Mouse (Mus musculus): Measurements from ENCODE around the gene Rasip1. TPM values are rescaled to one million over a fixed set of nuclear protein-coding genes. Genes with fewer than 3 reads are reported as not detected.

Rasip1 gene
- polyA plus RNA-seq, 1 experiment = not detected

- no peaks in the 10 kb centered on the region for H3K36me3 ChIP-seq (ENCODE audit: control insufficient read depth, insufficient read depth)
- no peak for TF ChIP-seq MYOG (IDR thresholded peaks at IDR 0.05; ENCODE audit: control insufficient read depth, extremely low read depth, insufficient read length)
- H3K27me3 ChIP-seq (ENCODE audit: control insufficient read depth, insufficient read depth, insufficient read length) = no peaks in the 10 kb centered on the region
- no peak within 1 kb of the TSS for H3ac ChIP-seq (ENCODE audit: control insufficient read depth, insufficient read length, low read depth)
- H3K79me2 ChIP-seq (ENCODE audit: control insufficient read depth, insufficient read depth) = no peaks in the 10 kb centered on the region
- no peaks in the 10 kb centered on the region for H3K79me3 ChIP-seq (ENCODE audit: low read depth)
- H3K4me3 ChIP-seq (ENCODE audit: insufficient read depth, poor library complexity, severe bottlenecking) = no peak within 1 kb of the TSS
Observed at GRCm38 (mm10) chr7:45617042-45617695, 10.1 kb upstream of the Rasip1 start, which contains the start of gene Fut1. Fut1 (plus strand) TSS chr7:45617289.

GRCm38 (mm10) chr7:45618316-45618715, 9.0 kb upstream of the Rasip1 start:
- Histone ChIP-seq H3ac (ENCODE audit: control insufficient read depth, insufficient read length, low read depth) (no peak overlapping the region), H3K36me3 (ENCODE audit: control insufficient read depth, insufficient read depth) (no peaks in the 10 kb centered on the region), H3K79me3 (ENCODE audit: low read depth) (no peaks in the 10 kb centered on the region), H3K27me3 (ENCODE audit: control insufficient read depth, insufficient read depth, insufficient read length) (no peaks in the 10 kb centered on the region), H3K79me2 (ENCODE audit: control insufficient read depth, insufficient read depth) (no peaks in the 10 kb centered on the region), H3K4me3 (ENCODE audit: insufficient read depth, poor library complexity, severe bottlenecking) (no peak overlapping the region)
- TF ChIP-seq CTCF (IDR thresholded peaks at IDR 0.05; ENCODE audit: control insufficient read depth, insufficient read depth, insufficient read length) (no peak), MYOG (IDR thresholded peaks at IDR 0.05; ENCODE audit: control insufficient read depth, extremely low read depth, insufficient read length) (no peak), MYOD1 (IDR thresholded peaks at IDR 0.05; ENCODE audit: control insufficient read depth, insufficient read length, low read depth) (no peak), USF1 (IDR thresholded peaks at IDR 0.05; ENCODE audit: low read depth) (no peak), FOSL1 (IDR thresholded peaks at IDR 0.05; ENCODE audit: insufficient read depth, low read length, poor library complexity, severe bottlenecking) (no peak), MAX (IDR thresholded peaks at IDR 0.05) (no peak), CEBPB (IDR thresholded peaks at IDR 0.05; ENCODE audit: low read depth) (no peak)

GRCm38 (mm10) chr7:45619592-45619991, 7.7 kb upstream of the Rasip1 start:
- H3K4me3 ChIP-seq (ENCODE audit: insufficient read depth, poor library complexity, severe bottlenecking) = no peak overlapping the region
- H3K36me3 ChIP-seq (ENCODE audit: control insufficient read depth, insufficient read depth) = no peaks in the 10 kb centered on the region
- no peaks in the 10 kb centered on the region for H3K79me2 ChIP-seq (ENCODE audit: control insufficient read depth, insufficient read depth)
- H3ac ChIP-seq (ENCODE audit: control insufficient read depth, insufficient read length, low read depth) = no peak overlapping the region
- H3K27me3 ChIP-seq (ENCODE audit: control insufficient read depth, insufficient read depth, insufficient read length) = peaks cover 4% of the 10 kb centered on the region
- H3K79me3 ChIP-seq (ENCODE audit: low read depth) = no peaks in the 10 kb centered on the region
- TF ChIP-seq USF1 (IDR thresholded peaks at IDR 0.05; ENCODE audit: low read depth) = no peak
- TF ChIP-seq MYOG (IDR thresholded peaks at IDR 0.05; ENCODE audit: control insufficient read depth, extremely low read depth, insufficient read length) = no peak
- TF ChIP-seq CEBPB (IDR thresholded peaks at IDR 0.05; ENCODE audit: low read depth) = no peak
- no peak for TF ChIP-seq MYOD1 (IDR thresholded peaks at IDR 0.05; ENCODE audit: control insufficient read depth, insufficient read length, low read depth)
- no peak for TF ChIP-seq FOSL1 (IDR thresholded peaks at IDR 0.05; ENCODE audit: insufficient read depth, low read length, poor library complexity, severe bottlenecking)
- TF ChIP-seq CTCF (IDR thresholded peaks at IDR 0.05; ENCODE audit: control insufficient read depth, insufficient read depth, insufficient read length) = no peak
- no peak for TF ChIP-seq MAX (IDR thresholded peaks at IDR 0.05)

GRCm38 (mm10) chr7:45621443-45621842, 5.8 kb upstream of the Rasip1 start, which contains the start of gene Izumo1:
Izumo1 (plus strand) TSS chr7:45621811.
- Histone ChIP-seq H3ac (ENCODE audit: control insufficient read depth, insufficient read length, low read depth) (no peak within 1 kb of the TSS), H3K4me3 (ENCODE audit: insufficient read depth, poor library complexity, severe bottlenecking) (no peak within 1 kb of the TSS), H3K79me2 (ENCODE audit: control insufficient read depth, insufficient read depth) (no peaks in the 10 kb centered on the region), H3K36me3 (ENCODE audit: control insufficient read depth, insufficient read depth) (no peaks in the 10 kb centered on the region), H3K79me3 (ENCODE audit: low read depth) (no peaks in the 10 kb centered on the region), H3K27me3 (ENCODE audit: control insufficient read depth, insufficient read depth, insufficient read length) (peaks cover 10% of the 10 kb centered on the region)
- TF ChIP-seq MAX (IDR thresholded peaks at IDR 0.05) (no peak), USF1 (IDR thresholded peaks at IDR 0.05; ENCODE audit: low read depth) (no peak), MYOG (IDR thresholded peaks at IDR 0.05; ENCODE audit: control insufficient read depth, extremely low read depth, insufficient read length) (no peak), CTCF (IDR thresholded peaks at IDR 0.05; ENCODE audit: control insufficient read depth, insufficient read depth, insufficient read length) (no peak), FOSL1 (IDR thresholded peaks at IDR 0.05; ENCODE audit: insufficient read depth, low read length, poor library complexity, severe bottlenecking) (no peak), MYOD1 (IDR thresholded peaks at IDR 0.05; ENCODE audit: control insufficient read depth, insufficient read length, low read depth) (no peak), CEBPB (IDR thresholded peaks at IDR 0.05; ENCODE audit: low read depth) (no peak)

- Histone ChIP-seq H3ac (ENCODE audit: control insufficient read depth, insufficient read length, low read depth) (no peak overlapping the region), H3K79me2 (ENCODE audit: control insufficient read depth, insufficient read depth) (no peaks in the 10 kb centered on the region), H3K36me3 (ENCODE audit: control insufficient read depth, insufficient read depth) (no peaks in the 10 kb centered on the region), H3K4me3 (ENCODE audit: insufficient read depth, poor library complexity, severe bottlenecking) (no peak overlapping the region), H3K27me3 (ENCODE audit: control insufficient read depth, insufficient read depth, insufficient read length) (peaks cover 10% of the 10 kb centered on the region), H3K79me3 (ENCODE audit: low read depth) (no peaks in the 10 kb centered on the region)
- no peak for TF ChIP-seq CTCF (IDR thresholded peaks at IDR 0.05; ENCODE audit: control insufficient read depth, insufficient read depth, insufficient read length)
- no peak for TF ChIP-seq MAX (IDR thresholded peaks at IDR 0.05)
- no peak for TF ChIP-seq CEBPB (IDR thresholded peaks at IDR 0.05; ENCODE audit: low read depth)
- no peak for TF ChIP-seq USF1 (IDR thresholded peaks at IDR 0.05; ENCODE audit: low read depth)
- no peak for TF ChIP-seq MYOD1 (IDR thresholded peaks at IDR 0.05; ENCODE audit: control insufficient read depth, insufficient read length, low read depth)
- no peak for TF ChIP-seq FOSL1 (IDR thresholded peaks at IDR 0.05; ENCODE audit: insufficient read depth, low read length, poor library complexity, severe bottlenecking)
- TF ChIP-seq MYOG (IDR thresholded peaks at IDR 0.05; ENCODE audit: control insufficient read depth, extremely low read depth, insufficient read length) = no peak
Observed at GRCm38 (mm10) chr7:45623507-45623906, 3.8 kb upstream of the Rasip1 start.

- H3K79me3 ChIP-seq (ENCODE audit: low read depth) = no peaks in the 10 kb centered on the region
- TF ChIP-seq CEBPB (IDR thresholded peaks at IDR 0.05; ENCODE audit: low read depth) = no peak
- TF ChIP-seq MYOD1 (IDR thresholded peaks at IDR 0.05; ENCODE audit: control insufficient read depth, insufficient read length, low read depth) = no peak
- TF ChIP-seq MAX (IDR thresholded peaks at IDR 0.05) = no peak
- no peak for TF ChIP-seq FOSL1 (IDR thresholded peaks at IDR 0.05; ENCODE audit: insufficient read depth, low read length, poor library complexity, severe bottlenecking)
- TF ChIP-seq USF1 (IDR thresholded peaks at IDR 0.05; ENCODE audit: low read depth) = no peak
- TF ChIP-seq MYOG (IDR thresholded peaks at IDR 0.05; ENCODE audit: control insufficient read depth, extremely low read depth, insufficient read length) = no peak
- TF ChIP-seq CTCF (IDR thresholded peaks at IDR 0.05; ENCODE audit: control insufficient read depth, insufficient read depth, insufficient read length) = no peak
- H3K27me3 ChIP-seq (ENCODE audit: control insufficient read depth, insufficient read depth, insufficient read length) = peaks cover 10% of the 10 kb centered on the region
- no peaks in the 10 kb centered on the region for H3K36me3 ChIP-seq (ENCODE audit: control insufficient read depth, insufficient read depth)
- no peaks in the 10 kb centered on the region for H3K79me2 ChIP-seq (ENCODE audit: control insufficient read depth, insufficient read depth)
- no peak overlapping the region for H3K4me3 ChIP-seq (ENCODE audit: insufficient read depth, poor library complexity, severe bottlenecking)
- H3ac ChIP-seq (ENCODE audit: control insufficient read depth, insufficient read length, low read depth) = no peak overlapping the region
Observed at GRCm38 (mm10) chr7:45624718-45625117, 2.6 kb upstream of the Rasip1 start.
